Mouse (Mus musculus) ovary, adult 18-20 months (tissue): Measurements from ENCODE around the gene Ddhd1.

Experiments
- DNase-seq: peaks from one replicate; pipeline ENCODE4 v3.0.0; 2022; ENCODE audit warnings: low spot score, mixed read lengths

The Ddhd1 gene

GRCm38 (mm10) chr14:45644786-45645185 is 13.2 kb downstream of the Ddhd1 start:
- DNase-seq, result no peak

- no peak for DNase-seq
Observed at GRCm38 (mm10) chr14:45644202-45644601, 13.7 kb downstream of the Ddhd1 start.

DNA sequence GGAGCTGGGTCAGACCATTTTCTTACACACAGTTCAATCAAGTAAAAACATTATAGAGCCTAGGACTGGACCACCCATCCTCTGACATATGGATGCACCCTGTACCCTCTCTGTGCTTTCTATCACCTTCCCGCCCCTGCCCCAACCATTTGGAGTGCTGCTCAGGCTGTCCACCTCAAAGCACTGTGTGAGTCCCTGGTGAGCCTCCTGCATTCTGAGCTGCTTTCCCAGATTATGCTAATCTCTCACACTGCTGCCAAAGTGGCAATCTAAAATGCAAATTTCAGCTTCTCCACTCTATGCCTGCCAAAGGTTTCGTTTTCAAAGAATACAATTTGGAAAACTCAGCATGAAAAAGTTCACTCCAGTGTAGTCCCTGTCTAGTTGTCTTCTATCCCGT is 14.5 kb downstream of the Ddhd1 start:
- no peak for DNase-seq

GRCm38 (mm10) chr14:45642795-45643194 is 15.1 kb downstream of the Ddhd1 start:
- DNase-seq, result no peak

DNA sequence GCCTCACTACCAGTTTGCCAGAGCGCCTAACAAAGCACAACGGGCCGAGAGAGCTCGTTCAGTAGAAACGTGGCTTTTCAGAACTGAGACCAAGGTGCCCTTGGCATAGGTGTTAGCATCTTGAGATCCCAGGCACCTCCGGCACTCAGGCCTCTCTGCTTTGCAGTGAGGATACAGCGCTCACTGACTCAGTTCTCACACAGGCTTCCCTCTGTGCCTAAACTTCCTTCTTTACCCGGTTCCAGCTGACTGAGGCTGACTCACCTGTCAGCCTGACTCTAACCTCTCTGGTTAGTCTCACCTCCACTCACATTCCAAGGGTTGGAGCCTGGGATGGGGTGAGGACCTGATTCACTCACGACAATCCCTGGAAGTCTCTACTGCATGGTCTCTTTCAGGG is 15.7 kb downstream of the Ddhd1 start:
- no peak for DNase-seq

GRCm38 (mm10) chr14:45638717-45639116 is 19.2 kb downstream of the Ddhd1 start:
- DNase-seq, result no peak

DNA sequence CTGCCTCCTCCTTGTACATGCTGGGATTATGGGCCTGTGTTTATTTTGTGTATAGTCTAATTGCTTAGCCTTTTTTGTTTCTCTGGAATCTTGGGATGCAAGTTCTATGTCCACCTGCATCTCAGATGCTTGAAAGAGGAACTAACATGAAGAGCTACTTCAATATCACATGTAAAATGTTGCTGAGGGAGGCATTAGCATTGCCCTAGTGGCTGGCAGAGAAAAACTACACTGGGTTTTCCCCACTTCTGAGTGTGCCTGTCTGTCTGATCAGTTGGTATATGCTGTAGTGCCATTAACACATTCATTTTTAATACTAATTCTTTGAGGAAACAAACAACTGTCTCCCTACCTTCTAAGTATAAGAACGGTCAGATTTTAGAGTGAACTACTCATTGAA is 22.4 kb downstream of the Ddhd1 start:
- no peak for DNase-seq

GRCm38 (mm10) chr14:45632756-45633537 is 25.0 kb downstream of the Ddhd1 start:
- DNase-seq, result no peak

GRCm38 (mm10) chr14:45630544-45630943 is 27.4 kb downstream of the Ddhd1 start:
- no peak for DNase-seq

GRCm38 (mm10) chr14:45629938-45630337 is 28.0 kb downstream of the Ddhd1 start:
- no peak for DNase-seq

DNA sequence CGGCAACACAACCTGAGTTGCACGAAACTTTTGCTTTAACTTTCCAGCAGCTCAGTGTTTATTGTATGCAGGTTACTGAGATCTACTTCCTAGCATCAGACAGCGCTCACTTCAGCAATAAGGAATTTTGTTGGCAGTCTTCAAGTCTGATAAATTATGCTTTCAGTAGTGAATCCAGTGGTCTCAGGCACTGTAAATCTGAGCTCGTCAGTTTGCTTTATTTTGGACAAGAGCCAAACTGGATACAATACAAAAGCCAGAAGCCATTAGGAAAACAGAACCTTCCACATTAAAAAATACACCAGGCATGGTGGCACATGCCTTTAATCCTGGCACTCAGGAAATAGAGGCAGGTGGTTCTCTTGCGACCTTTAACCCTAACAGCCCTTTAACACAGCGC is 39.6 kb downstream of the Ddhd1 start:
- no peak for DNase-seq

GRCm38 (mm10) chr14:45616526-45616925 is 41.4 kb downstream of the Ddhd1 start:
- no peak for DNase-seq

- no peak for DNase-seq
Observed at GRCm38 (mm10) chr14:45615776-45616175, 42.2 kb downstream of the Ddhd1 start.

DNA sequence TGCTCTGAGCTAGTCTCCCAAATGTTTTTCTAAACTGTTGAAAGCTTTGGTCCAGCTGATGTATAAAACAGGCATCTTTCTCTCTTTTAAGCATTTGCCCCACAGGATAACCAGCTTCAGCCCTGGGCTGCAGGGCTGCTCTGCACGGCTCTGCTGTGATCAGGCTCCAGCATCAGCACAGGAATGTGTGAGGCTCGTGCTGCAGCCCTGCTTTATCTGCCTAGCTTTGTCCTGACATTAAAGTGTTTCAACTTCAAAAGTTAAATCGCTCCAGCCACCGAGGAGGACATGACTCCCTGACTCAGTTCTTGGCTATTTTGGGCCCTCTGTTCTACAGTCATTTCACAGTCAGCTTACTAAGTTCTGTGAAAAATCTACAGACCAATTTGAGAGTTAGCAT is 43.1 kb downstream of the Ddhd1 start:
- DNase-seq, result no peak

GRCm38 (mm10) chr14:45614406-45614805 is 43.5 kb downstream of the Ddhd1 start:
- no peak for DNase-seq

DNA sequence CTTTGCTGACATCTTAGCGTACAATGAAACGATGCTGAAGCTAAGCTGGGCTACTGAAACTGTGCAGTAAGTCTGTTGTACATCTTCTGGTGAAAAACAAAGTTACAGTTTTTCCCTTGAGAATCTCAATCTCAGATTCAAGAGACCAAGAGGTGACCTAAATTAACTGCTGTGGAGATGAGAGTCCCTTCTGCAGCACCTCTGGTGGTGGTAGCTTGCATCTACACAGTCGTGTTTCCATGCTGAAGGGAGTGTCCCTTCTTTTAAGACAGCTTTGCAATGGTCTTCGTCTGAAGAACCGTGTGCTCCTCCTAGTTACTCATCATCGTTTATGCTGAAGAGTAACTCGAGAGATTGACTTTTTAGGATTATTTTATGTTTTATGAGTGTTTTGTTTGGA is 46.3 kb downstream of the Ddhd1 start:
- DNase-seq, result no peak

DNA sequence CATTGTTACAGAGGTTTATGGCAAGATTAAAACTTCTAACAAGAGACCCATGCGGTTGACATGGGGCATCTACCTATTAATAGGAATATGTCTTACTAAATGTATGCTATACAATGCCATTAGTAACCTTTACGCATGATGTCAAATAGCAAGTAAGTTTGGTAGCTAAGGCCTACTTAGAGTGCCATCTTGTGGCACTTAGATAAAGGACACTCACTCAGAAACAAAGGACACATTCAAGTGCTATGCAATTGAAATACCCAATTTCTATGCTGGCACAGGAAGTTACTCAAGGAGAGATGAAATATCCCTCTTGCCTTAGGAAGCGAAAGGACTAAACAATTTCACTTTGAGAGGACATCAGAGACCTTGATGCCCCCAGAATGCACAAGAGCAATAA is 55.9 kb downstream of the Ddhd1 start:
- DNase-seq, result no peak

DNA sequence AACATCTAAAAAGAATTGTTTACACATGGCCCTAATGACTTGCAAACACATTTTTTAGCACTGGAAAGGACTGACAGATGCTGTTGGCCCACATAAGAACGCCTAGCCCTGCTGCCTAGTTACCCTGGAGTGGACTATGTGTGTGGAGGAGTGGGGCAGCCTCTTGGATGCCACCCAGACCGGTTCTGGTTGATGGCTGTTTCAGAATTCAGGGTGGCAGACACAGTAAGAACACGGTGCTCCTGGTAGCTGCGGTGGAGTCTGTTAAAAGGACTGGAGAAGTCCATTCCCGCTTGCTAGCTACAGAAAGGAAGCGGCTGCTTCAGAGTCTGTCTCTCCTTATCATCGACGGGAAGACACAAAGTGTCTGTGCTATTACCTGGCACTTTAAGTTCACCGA is 57.4 kb downstream of the Ddhd1 start:
- no peak for DNase-seq

DNA sequence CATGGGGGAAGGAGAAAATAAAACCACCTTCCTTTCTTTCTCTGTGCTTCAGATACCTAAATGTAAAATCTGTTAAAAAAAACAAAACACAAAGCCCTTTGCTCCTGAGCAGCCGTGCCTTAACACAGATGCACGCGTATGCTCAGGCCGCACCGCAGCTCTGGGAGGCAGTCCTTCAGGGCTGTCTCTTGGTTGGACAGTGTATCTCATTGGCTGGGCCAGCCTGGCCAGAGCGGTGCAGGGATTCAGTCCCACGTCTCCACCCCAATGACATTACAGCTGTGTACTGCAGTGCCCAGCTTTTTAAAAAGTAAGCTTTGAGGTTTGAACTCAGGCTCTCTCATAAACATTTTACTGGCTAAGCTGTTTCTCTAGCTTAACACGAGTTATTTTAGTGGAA is 60.1 kb downstream of the Ddhd1 start:
- DNase-seq, result no peak

GRCm38 (mm10) chr14:45593261-45593660 is 64.7 kb downstream of the Ddhd1 start:
- DNase-seq, result no peak

GRCm38 (mm10) chr14:45588403-45588802 is 69.5 kb downstream of the Ddhd1 start:
- no peak for DNase-seq

GRCm38 (mm10) chr14:45587536-45587935 is 70.4 kb downstream of the Ddhd1 start:
- DNase-seq, result no peak

- no peak for DNase-seq
Observed at GRCm38 (mm10) chr14:45583494-45584027, 74.4 kb downstream of the Ddhd1 start.
